Mouse (Mus musculus) heart, postnatal 0 days (tissue): Measurements from ENCODE around the gene Ackr3. TPM values are rescaled to one million over a fixed set of nuclear protein-coding genes. Genes with fewer than 3 reads are reported as not detected.

ENCODE experiments used
- ATAC-seq: fragments of 200-750 bp; cut with Nextera tagmentation; 2 replicates; pipeline ENCODE4 v1.8.0; 2017; ENCODE audit warnings: low read depth, moderate number of reproducible peaks, moderate library complexity; ENCODE audit not compliant: insufficient read depth
- DNase-seq: peaks from one replicate; pipeline ENCODE4 v3.0.0-alpha.2; 2016; ENCODE audit warnings: low spot score
- H3K27ac ChIP-seq: fragments of 300-500 bp; sonication (generic); 2 replicates; pipeline ENCODE4 v1.5.1; 2014; ENCODE audit warnings: low read depth, mild to moderate bottlenecking
- H3K27me3 ChIP-seq: fragments of 300-500 bp; sonication (generic); 2 replicates; pipeline ENCODE4 v1.6.1; 2014; ENCODE audit warnings: low read length, mixed read lengths; ENCODE audit not compliant: control insufficient read depth, insufficient read depth
- H3K36me3 ChIP-seq: fragments of 300-500 bp; sonication (generic); replicated peaks from 2 replicates; pipeline ENCODE4 v1.6.1; 2014; ENCODE audit warnings: low read length, mixed read lengths; ENCODE audit not compliant: control insufficient read depth, insufficient read depth
- H3K4me1 ChIP-seq: fragments of 300-500 bp; sonication (generic); 2 replicates; pipeline ENCODE4 v1.6.1; 2014; ENCODE audit warnings: antibody characterized with exemption; ENCODE audit not compliant: control insufficient read depth, insufficient read depth
- H3K4me2 ChIP-seq: fragments of 300-500 bp; sonication (generic); 2 replicates; pipeline ENCODE4 v1.6.1; 2014; ENCODE audit warnings: low read depth, mild to moderate bottlenecking, low read length, moderate library complexity
- H3K4me3 ChIP-seq: fragments of 300-500 bp; sonication (generic); 2 replicates; pipeline ENCODE4 v1.5.1; 2014; ENCODE audit warnings: low read depth, low read length
- H3K9ac ChIP-seq: fragments of 300-500 bp; sonication (generic); replicated peaks from 2 replicates; pipeline ENCODE4 v1.6.1; 2014; ENCODE audit warnings: low read depth, low read length, mixed read lengths
- H3K9me3 ChIP-seq: fragments of 300-500 bp; sonication (generic); replicated peaks from 2 replicates; pipeline ENCODE4 v1.6.1; 2016; ENCODE audit warnings: low read length; ENCODE audit not compliant: control insufficient read depth
- CTCF ChIP-seq: IDR thresholded peaks from 2 replicates; pipeline ENCODE4 v1.5.1; 2016; ENCODE audit warnings: antibody characterized with exemption, control low read depth, low read depth
- EP300 ChIP-seq: IDR thresholded peaks from 2 replicates; pipeline ENCODE4 v1.6.1; 2016; ENCODE audit warnings: antibody characterized with exemption, low read depth
- WGBS: fragments of 180-500 bp; shearing (Covaris S2); extraction: QIAGEN DNeasy Blood & Tissue Kit; methylation state at CpG from one replicate; pipeline ENCODE4 v1.1.7; 2014; 5-methylcytosine and 5-hydroxymethylcytosine counted together
- polyA plus RNA-seq: library from polyadenylated mRNA; unstranded; fragments of >200 nt; fragmentation: Nextera tagmentation; extraction: Ambion mirVana; gene quantifications from 2 replicates; pipeline ENCODE4 v1.2.1, GENCODE M21; 2015
- total RNA-seq: library from RNA; depleted of rRNA; stranded (reverse); fragments of >200 nt; gene quantifications from 2 replicates; pipeline ENCODE4 v1.2.3, GENCODE M21; 2014; ENCODE audit warnings: low replicate concordance

The Ackr3 gene
- total and polyA plus RNA-seq, 2 experiments from 2014 or later = 13.5 to 22.5 TPM

GRCm38 (mm10) chr1:90209069-90209468, 5.3 kb downstream of the Ackr3 start:
- no peak for DNase-seq
- 85% methylated on average over 5 of the region's 5 CpGs for WGBS
- no peaks in the 10 kb centered on the region for H3K27me3 ChIP-seq
- no peaks in the 10 kb centered on the region for H3K9me3 ChIP-seq
- TF ChIP-seq EP300 (no peak), CTCF (no peak)
- 0 out of 2 replicates have a peak, but pooled peaks cover 1% of the 10 kb centered on the region for H3K36me3 ChIP-seq
- H3K9ac ChIP-seq = no peak overlapping the region
- H3K27ac ChIP-seq = no peak overlapping the region
- H3K4me2 ChIP-seq = peak overlapping the region; percentile 47
- ATAC-seq = no peak
- peaks cover 44% of the 10 kb centered on the region for H3K4me1 ChIP-seq
- no peak overlapping the region for H3K4me3 ChIP-seq

GRCm38 (mm10) chr1:90209741-90210140, 6.0 kb downstream of the Ackr3 start:
- Histone ChIP-seq H3K9ac (no peak overlapping the region), H3K4me1 (peaks cover 44% of the 10 kb centered on the region), H3K27ac (no peak overlapping the region), H3K4me2 (no peak overlapping the region), H3K4me3 (no peak overlapping the region), H3K36me3 (0 out of 2 replicates have a peak, but pooled peaks cover 4% of the 10 kb centered on the region), H3K27me3 (no peaks in the 10 kb centered on the region), H3K9me3 (no peaks in the 10 kb centered on the region)
- ATAC-seq = no peak
- no peak for DNase-seq
- WGBS = 49% methylated on average over 2 of the region's 2 CpGs
- no peak for TF ChIP-seq EP300
- TF ChIP-seq CTCF = no peak

- H3K9me3 ChIP-seq = no peaks in the 10 kb centered on the region
- H3K36me3 ChIP-seq = 0 out of 2 replicates have a peak, but pooled peaks cover 4% of the 10 kb centered on the region
- WGBS = 72% methylated on average over 6 of the region's 6 CpGs
- TF ChIP-seq CTCF (no peak), EP300 (no peak)
- no peak overlapping the region for H3K9ac ChIP-seq
- no peak overlapping the region for H3K4me2 ChIP-seq
- H3K4me1 ChIP-seq = peaks cover 40% of the 10 kb centered on the region
- H3K4me3 ChIP-seq = no peak overlapping the region
- ATAC-seq = no peak
- no peak overlapping the region for H3K27ac ChIP-seq
- no peak for DNase-seq
- no peaks in the 10 kb centered on the region for H3K27me3 ChIP-seq
These were observed 6.6 kb downstream of the Ackr3 start for GRCm38 (mm10) chr1:90210346-90210745.

- no peaks in the 10 kb centered on the region for H3K9me3 ChIP-seq
- ATAC-seq = no peak
- TF ChIP-seq EP300 = no peak
- TF ChIP-seq CTCF = no peak
- no peak overlapping the region for H3K4me3 ChIP-seq
- H3K36me3 ChIP-seq = 0 out of 2 replicates have a peak, but pooled peaks cover 4% of the 10 kb centered on the region
- DNase-seq = no peak
- no peak overlapping the region for H3K27ac ChIP-seq
- H3K27me3 ChIP-seq = no peaks in the 10 kb centered on the region
- 49% methylated on average over 4 of the region's 4 CpGs for WGBS
- peaks cover 35% of the 10 kb centered on the region for H3K4me1 ChIP-seq
- H3K4me2 ChIP-seq = no peak overlapping the region
- no peak overlapping the region for H3K9ac ChIP-seq
These were observed 7.0 kb downstream of the Ackr3 start for GRCm38 (mm10) chr1:90210761-90211160.

- ATAC-seq = no peak
- no peak overlapping the region for H3K9ac ChIP-seq
- H3K4me2 ChIP-seq = no peak overlapping the region
- 88% methylated on average over 6 of the region's 6 CpGs for WGBS
- no peaks in the 10 kb centered on the region for H3K9me3 ChIP-seq
- H3K27ac ChIP-seq = no peak overlapping the region
- no peak overlapping the region for H3K4me3 ChIP-seq
- no peak for DNase-seq
- H3K36me3 ChIP-seq = 0 out of 2 replicates have a peak, but pooled peaks cover 4% of the 10 kb centered on the region
- peaks cover 27% of the 10 kb centered on the region for H3K4me1 ChIP-seq
- H3K27me3 ChIP-seq = no peaks in the 10 kb centered on the region
- TF ChIP-seq CTCF (no peak), EP300 (no peak)
These were observed 8.6 kb downstream of the Ackr3 start for GRCm38 (mm10) chr1:90212376-90212775.

- Histone ChIP-seq H3K4me2 (no peak overlapping the region), H3K4me3 (no peak overlapping the region), H3K4me1 (peaks cover 21% of the 10 kb centered on the region), H3K9me3 (no peaks in the 10 kb centered on the region), H3K27me3 (no peaks in the 10 kb centered on the region), H3K27ac (no peak overlapping the region), H3K36me3 (0 out of 2 replicates have a peak, but pooled peaks cover 4% of the 10 kb centered on the region), H3K9ac (no peak overlapping the region)
- TF ChIP-seq CTCF (no peak), EP300 (no peak)
- ATAC-seq (no peak), DNase-seq (no peak)
- 78% methylated on average over 6 of the region's 6 CpGs for WGBS
These were observed 9.1 kb downstream of the Ackr3 start for GRCm38 (mm10) chr1:90212901-90213300.
